Mouse (Mus musculus) hindbrain, embryonic 13.5 days (tissue): ENCODE results near the gene Vsnl1. TPM values are rescaled to one million over a fixed set of nuclear protein-coding genes. Genes with fewer than 3 reads are reported as not detected.

Experiments used
- ATAC-seq: fragments of 200-750 bp; cut with Nextera tagmentation; 2 replicates; pipeline ENCODE4 v1.8.0; 2017; ENCODE audit warnings: moderate TSS enrichment; ENCODE audit not compliant: low FRiP score
- H3K27ac ChIP-seq: fragments of 300-500 bp; sonication (generic); 2 replicates; pipeline ENCODE4 v1.5.1; 2015; ENCODE audit warnings: inconsistent platforms, mild to moderate bottlenecking, moderate library complexity
- H3K27me3 ChIP-seq: fragments of 300-500 bp; sonication (generic); 2 replicates; pipeline ENCODE4 v1.6.1; 2015; ENCODE audit warnings: mild to moderate bottlenecking, inconsistent platforms
- H3K36me3 ChIP-seq: fragments of 300-500 bp; sonication (generic); 2 replicates; pipeline ENCODE4 v1.6.1; 2015; ENCODE audit warnings: mild to moderate bottlenecking, inconsistent platforms
- H3K4me1 ChIP-seq: fragments of 300-500 bp; sonication (generic); replicated peaks from 2 replicates; pipeline ENCODE4 v1.6.1; 2015; ENCODE audit warnings: inconsistent platforms
- H3K4me2 ChIP-seq: fragments of 300-500 bp; sonication (generic); 2 replicates; pipeline ENCODE4 v1.6.1; 2015; ENCODE audit warnings: inconsistent platforms, mild to moderate bottlenecking, moderate library complexity
- H3K4me3 ChIP-seq: fragments of 300-500 bp; sonication (generic); 2 replicates; pipeline ENCODE4 v1.5.1; 2015; ENCODE audit warnings: mild to moderate bottlenecking, inconsistent platforms
- H3K9ac ChIP-seq: fragments of 300-500 bp; sonication (generic); 2 replicates; pipeline ENCODE4 v1.6.1; 2015; ENCODE audit warnings: mild to moderate bottlenecking, inconsistent platforms
- H3K9me3 ChIP-seq: fragments of 300-500 bp; sonication (generic); 2 replicates; pipeline ENCODE4 v1.6.1; 2016; ENCODE audit warnings: inconsistent platforms
- WGBS: fragments of 180-500 bp; shearing (Covaris S2); methylation state at CpG from one replicate; pipeline ENCODE4 v1.1.7; 2015; 5-methylcytosine and 5-hydroxymethylcytosine counted together
- microRNA-seq: library from miRNA; unstranded; fragments of <30 nt; microRNA quantifications from one replicate; pipeline ENCODE4, GENCODE M21; 2016
- polyA plus RNA-seq: library from polyadenylated mRNA; unstranded; fragments of >200 nt; fragmentation: Nextera tagmentation; extraction: Ambion mirVana; gene quantifications from 2 replicates; pipeline ENCODE4 v1.2.1, GENCODE M21; 2015

The Vsnl1 gene
- polyA plus RNA-seq, 1 experiment from 2014 or later, result 23.6 TPM

DNA sequence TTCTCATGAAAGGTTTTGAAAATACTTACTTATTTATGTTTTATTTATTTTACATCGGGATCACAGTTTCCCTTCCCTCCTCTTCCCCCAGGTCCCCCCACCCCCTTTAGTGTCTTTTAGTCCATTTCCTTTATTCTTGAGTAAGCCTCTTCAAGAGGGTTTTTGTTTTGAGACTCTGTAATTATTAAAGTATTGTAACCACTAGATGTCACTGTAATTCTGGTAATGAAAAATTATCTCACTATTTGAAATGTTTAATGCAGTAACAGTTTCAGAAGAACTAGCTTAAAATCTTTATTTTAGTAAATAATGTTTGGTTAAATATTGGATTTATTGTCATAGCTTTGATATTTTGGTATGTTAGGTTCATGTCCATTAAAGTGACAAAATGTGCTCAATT, 122.6 kb downstream of the Vsnl1 start:
- ATAC-seq, result no peak
- no peaks in the 10 kb centered on the region for H3K4me1 ChIP-seq
- 78% methylated on average over 1 of the region's 1 CpGs for WGBS
- H3K27me3 ChIP-seq, result no peaks in the 10 kb centered on the region
- no peak overlapping the region for H3K4me2 ChIP-seq
- H3K27ac ChIP-seq, result no peak overlapping the region
- H3K36me3 ChIP-seq, result peaks cover 39% of the 10 kb centered on the region
- H3K4me3 ChIP-seq, result no peak overlapping the region
- H3K9me3 ChIP-seq, result no peaks in the 10 kb centered on the region
- H3K9ac ChIP-seq, result no peak overlapping the region

GRCm38 (mm10) chr12:11311106-11311505, 125.3 kb downstream of the Vsnl1 start:
- Histone ChIP-seq H3K36me3 (peaks cover 43% of the 10 kb centered on the region), H3K27me3 (no peaks in the 10 kb centered on the region), H3K27ac (no peak overlapping the region), H3K4me1 (no peaks in the 10 kb centered on the region), H3K9me3 (no peaks in the 10 kb centered on the region), H3K9ac (no peak overlapping the region), H3K4me3 (no peak overlapping the region), H3K4me2 (no peak overlapping the region)
- no peak for ATAC-seq
- WGBS, result 95% methylated on average over 2 of the region's 2 CpGs

- no peak for ATAC-seq
- H3K9ac ChIP-seq, result no peak overlapping the region
- 95% methylated on average over 8 of the region's 8 CpGs for WGBS
- H3K4me3 ChIP-seq, result no peak overlapping the region
- no peaks in the 10 kb centered on the region for H3K27me3 ChIP-seq
- peaks cover 60% of the 10 kb centered on the region for H3K36me3 ChIP-seq
- no peak overlapping the region for H3K4me2 ChIP-seq
- H3K9me3 ChIP-seq, result no peaks in the 10 kb centered on the region
- no peak overlapping the region for H3K27ac ChIP-seq
- H3K4me1 ChIP-seq, result no peaks in the 10 kb centered on the region
Observed at GRCm38 (mm10) chr12:11306753-11307645, 129.4 kb downstream of the Vsnl1 start.

DNA sequence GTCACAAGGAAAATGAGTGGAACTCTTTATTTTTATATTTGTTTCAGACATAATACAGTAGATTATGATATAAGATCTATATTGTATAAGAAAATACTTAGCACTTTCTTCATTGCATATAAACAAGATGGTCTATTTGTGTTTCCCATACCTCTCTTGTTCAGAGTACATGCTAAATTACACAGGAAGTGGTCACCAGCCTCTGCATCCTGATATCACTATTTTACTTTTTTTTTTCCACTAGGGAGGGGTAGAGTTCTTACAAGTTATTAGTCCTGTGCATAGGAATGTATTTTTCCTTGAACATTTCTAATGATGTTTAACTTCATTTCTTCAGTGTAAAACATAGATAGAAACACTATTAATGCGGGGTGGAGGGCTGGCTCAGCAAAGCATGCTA, 135.6 kb downstream of the Vsnl1 start:
- Histone ChIP-seq H3K4me3 (no peak overlapping the region), H3K4me2 (no peak overlapping the region), H3K4me1 (no peaks in the 10 kb centered on the region), H3K27ac (no peak overlapping the region), H3K9ac (no peak overlapping the region), H3K36me3 (peaks cover 69% of the 10 kb centered on the region), H3K27me3 (no peaks in the 10 kb centered on the region), H3K9me3 (no peaks in the 10 kb centered on the region)
- no peak for ATAC-seq
- WGBS, result 94% methylated on average over 1 of the region's 1 CpGs

GRCm38 (mm10) chr12:11286382-11286781, 150.0 kb downstream of the Vsnl1 start:
- 95% methylated on average over 2 of the region's 2 CpGs for WGBS
- Histone ChIP-seq H3K4me1 (no peaks in the 10 kb centered on the region), H3K27me3 (no peaks in the 10 kb centered on the region), H3K36me3 (peaks cover 60% of the 10 kb centered on the region), H3K27ac (no peak overlapping the region), H3K4me3 (no peak overlapping the region), H3K9ac (no peak overlapping the region), H3K9me3 (no peaks in the 10 kb centered on the region), H3K4me2 (no peak overlapping the region)
- ATAC-seq, result no peak

DNA sequence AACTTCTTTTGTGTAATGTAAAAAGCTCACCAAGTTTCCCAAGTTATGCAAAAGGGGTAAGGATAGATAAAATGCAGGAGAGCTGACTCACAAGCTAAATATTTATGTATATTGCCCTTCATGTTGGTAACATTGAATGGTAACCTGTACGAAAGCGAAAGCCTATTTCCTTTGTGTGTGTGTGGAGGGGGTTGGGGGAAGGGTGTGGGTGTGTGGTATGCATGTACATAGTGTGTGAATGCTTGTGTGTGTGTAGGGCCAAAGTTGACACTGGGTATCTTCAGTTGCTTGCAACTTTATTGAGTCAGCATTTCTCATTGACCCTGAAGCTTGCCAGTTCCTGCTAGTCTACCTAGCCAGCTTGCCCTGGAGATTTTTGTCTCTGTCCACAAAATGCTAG, 154.8 kb downstream of the Vsnl1 start:
- H3K9me3 ChIP-seq, result no peaks in the 10 kb centered on the region
- 94% methylated on average over 2 of the region's 2 CpGs for WGBS
- no peak overlapping the region for H3K9ac ChIP-seq
- no peaks in the 10 kb centered on the region for H3K4me1 ChIP-seq
- H3K27ac ChIP-seq, result no peak overlapping the region
- H3K4me3 ChIP-seq, result no peak overlapping the region
- ATAC-seq, result no peak
- H3K27me3 ChIP-seq, result no peaks in the 10 kb centered on the region
- no peak overlapping the region for H3K4me2 ChIP-seq
- peaks cover 56% of the 10 kb centered on the region for H3K36me3 ChIP-seq

GRCm38 (mm10) chr12:11279886-11280285, 156.5 kb downstream of the Vsnl1 start:
- H3K36me3 ChIP-seq, result peaks cover 45% of the 10 kb centered on the region
- WGBS, result 95% methylated on average over 3 of the region's 3 CpGs
- no peak for ATAC-seq

DNA sequence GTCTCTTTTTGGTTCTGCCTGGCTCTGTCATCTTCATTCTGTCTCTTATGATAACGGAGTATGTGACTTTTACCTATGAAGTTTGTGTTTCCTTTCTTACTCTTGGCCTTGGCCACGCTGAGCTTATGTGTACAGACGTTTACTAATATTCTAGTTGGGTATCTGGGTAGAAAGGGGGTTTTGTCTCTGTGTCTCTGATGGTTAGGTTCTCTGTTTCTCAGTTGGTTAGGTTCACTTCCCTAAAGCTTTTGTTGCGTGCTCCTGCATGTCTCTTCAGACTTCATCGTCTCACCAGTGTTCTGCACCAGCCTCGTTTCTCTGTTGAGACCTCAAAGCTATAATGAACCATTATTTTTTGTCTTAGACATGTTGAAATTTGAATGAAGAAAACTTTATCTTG, 159.2 kb downstream of the Vsnl1 start:
- no peaks in the 10 kb centered on the region for H3K27me3 ChIP-seq

More at GRCm38 (mm10) chr12:11279886-11280285, 156.5 kb downstream of the Vsnl1 start:
- Histone ChIP-seq H3K4me1 (no peaks in the 10 kb centered on the region), H3K9ac (no peak overlapping the region), H3K4me2 (no peak overlapping the region), H3K9me3 (no peaks in the 10 kb centered on the region), H3K27ac (no peak overlapping the region), H3K4me3 (no peak overlapping the region), H3K27me3 (no peaks in the 10 kb centered on the region)

DNA sequence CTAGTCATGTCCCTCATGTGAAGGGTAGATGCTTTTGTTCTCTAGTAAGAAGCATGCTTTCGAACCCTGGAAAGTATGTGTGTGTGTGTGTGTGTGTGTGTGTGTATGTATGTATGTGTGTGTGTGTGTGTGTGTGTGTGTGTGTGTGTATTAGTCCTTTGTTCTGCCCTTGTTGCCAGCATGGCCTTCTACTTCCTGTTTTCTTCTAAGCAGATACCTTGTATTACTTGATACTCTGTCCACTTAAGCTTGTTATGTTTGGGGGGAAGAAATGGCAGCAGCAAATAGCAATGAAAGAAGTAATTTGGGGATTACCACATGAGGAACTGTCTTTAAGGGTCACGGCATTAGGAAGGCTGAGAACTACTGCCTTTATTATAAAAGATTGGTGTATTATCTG, 159.8 kb downstream of the Vsnl1 start:
- no peak overlapping the region for H3K9ac ChIP-seq
- 94% methylated on average over 2 of the region's 2 CpGs for WGBS
- no peaks in the 10 kb centered on the region for H3K4me1 ChIP-seq
- H3K9me3 ChIP-seq, result no peaks in the 10 kb centered on the region
- peaks cover 51% of the 10 kb centered on the region for H3K36me3 ChIP-seq
- ATAC-seq, result no peak
- no peak overlapping the region for H3K4me2 ChIP-seq
- no peaks in the 10 kb centered on the region for H3K27me3 ChIP-seq
- H3K27ac ChIP-seq, result no peak overlapping the region
- no peak overlapping the region for H3K4me3 ChIP-seq

More for the DNA sequence above, 159.2 kb downstream of the Vsnl1 start:
- ATAC-seq, result no peak
- Histone ChIP-seq H3K27ac (no peak overlapping the region), H3K9ac (no peak overlapping the region), H3K9me3 (no peaks in the 10 kb centered on the region), H3K4me1 (no peaks in the 10 kb centered on the region), H3K36me3 (peaks cover 54% of the 10 kb centered on the region), H3K4me2 (no peak overlapping the region), H3K4me3 (no peak overlapping the region)
- WGBS, result 96% methylated on average over 6 of the region's 6 CpGs

Small RNAs within 50 kb of the gene (microRNA-seq; reads per million reads assigned to microRNA genes)
- gene Mir7675, result not detected

Other genes with a start within 250 kb of the Vsnl1 start
- gene Msgn1, start 227.6 kb downstream of the Vsnl1 start, polyA plus RNA-seq, result not detected in 2 replicates
- 2.6 and 3.1 TPM in 2 replicates for gene Gen1, start 170.8 kb downstream of the Vsnl1 start, polyA plus RNA-seq
- gene Smc6, start 170.7 kb downstream of the Vsnl1 start, polyA plus RNA-seq, result 117 and 125 TPM in 2 replicates
- gene Rad51ap2, start 19.5 kb upstream of the Vsnl1 start, polyA plus RNA-seq, result 0.27 and 0.47 TPM in 2 replicates